Mouse (Mus musculus) bone marrow macrophage, adult 2 months (primary cell): Measurements from ENCODE around the gene Ndrg2. TPM values are rescaled to one million over a fixed set of nuclear protein-coding genes. Genes with fewer than 3 reads are reported as not detected.
"Not testable (repeated sequence)": the region's sequence is repeated elsewhere in the genome, so short reads cannot be mapped to it uniquely, and the experiment has no call there.

Experiments used
- H3K27ac ChIP-seq: 2 replicates; pipeline ENCODE4 v1.5.1; 2012; ENCODE audit warnings: low read depth, low read length; ENCODE audit not compliant: insufficient read depth
- H3K4me1 ChIP-seq: 2 replicates; pipeline ENCODE4 v1.6.1; 2012; ENCODE audit warnings: low read length; ENCODE audit not compliant: control insufficient read depth, insufficient read depth
- H3K4me3 ChIP-seq: 2 replicates; pipeline ENCODE4 v1.5.1; 2012; ENCODE audit warnings: mild to moderate bottlenecking, low read length, moderate library complexity; ENCODE audit not compliant: insufficient read depth
- CTCF ChIP-seq: IDR thresholded peaks from 2 replicates; pipeline ENCODE4 v1.5.1; 2012; ENCODE audit warnings: low read depth, mild to moderate bottlenecking, low read length, moderate library complexity
- POLR2A ChIP-seq: IDR thresholded peaks from 2 replicates; pipeline ENCODE4 v1.6.1; 2012; ENCODE audit warnings: mild to moderate bottlenecking, low read depth, low read length, borderline replicate concordance
- polyA plus RNA-seq: library from polyadenylated mRNA; stranded (reverse); fragments of >200 nt; gene quantifications from 2 replicates; pipeline ENCODE4 v1.2.4, GENCODE M21; 2012; ENCODE audit not compliant: missing spikeins, insufficient read depth, insufficient read length

The Ndrg2 gene
- polyA plus RNA-seq, 1 experiment, result 2.5 TPM

GRCm38 (mm10) chr14:51871741-51872140 lies 42.2 kb downstream of the Ndrg2 start:
- Histone ChIP-seq H3K4me1 (0 out of 2 replicates have a peak, but pooled peaks cover 2% of the 10 kb centered on the region), H3K4me3 (no peak overlapping the region), H3K27ac (no peak overlapping the region)
- TF ChIP-seq CTCF (no peak), POLR2A (no peak)

GRCm38 (mm10) chr14:51870756-51871155 lies 43.2 kb downstream of the Ndrg2 start:
- H3K27ac ChIP-seq, result no peak overlapping the region
- TF ChIP-seq POLR2A (no peak), CTCF (no peak)
- H3K4me1 ChIP-seq, result 0 out of 2 replicates have a peak, but pooled peaks cover 2% of the 10 kb centered on the region
- no peak overlapping the region for H3K4me3 ChIP-seq

GRCm38 (mm10) chr14:51863603-51864002 lies 50.4 kb downstream of the Ndrg2 start:
- not testable (repeated sequence) for H3K4me3 ChIP-seq, H3K27ac ChIP-seq, H3K4me1 ChIP-seq

- H3K4me1 ChIP-seq, H3K27ac ChIP-seq: not testable (repeated sequence)
These were observed 58.7 kb downstream of the Ndrg2 start for GRCm38 (mm10) chr14:51855280-51855679.

More at GRCm38 (mm10) chr14:51855280-51855679, 58.7 kb downstream of the Ndrg2 start:
- H3K4me3 ChIP-seq, result not testable (repeated sequence)

Other genes with a start within 250 kb of the Ndrg2 start
- gene Gm17079, start 218.7 kb downstream of the Ndrg2 start, polyA plus RNA-seq, result not detected in 2 replicates
- not detected in 2 replicates for gene Gm5800, start 197.0 kb downstream of the Ndrg2 start, polyA plus RNA-seq
- gene Ang4, start 140.6 kb downstream of the Ndrg2 start, polyA plus RNA-seq, result not detected in 2 replicates
- gene AY358078, start 114.1 kb downstream of the Ndrg2 start, polyA plus RNA-seq, result not detected in 2 replicates
- not detected in 2 replicates for gene Ear6, start 60.5 kb downstream of the Ndrg2 start, polyA plus RNA-seq
- gene Mettl17, start 29.3 kb downstream of the Ndrg2 start, polyA plus RNA-seq, result 18.6 and 19.4 TPM in 2 replicates
- gene Slc39a2, start 21.3 kb downstream of the Ndrg2 start, polyA plus RNA-seq, result 0.44 and 1.2 TPM in 2 replicates
- gene Tppp2, start 4.3 kb upstream of the Ndrg2 start, polyA plus RNA-seq, result not detected in 2 replicates
- not detected in 2 replicates for gene Rnase13, start 8.6 kb upstream of the Ndrg2 start, polyA plus RNA-seq
- gene Arhgef40, start 70.6 kb upstream of the Ndrg2 start, polyA plus RNA-seq, result 4.3 and 5.8 TPM in 2 replicates
- gene Tmem253, start 101.5 kb upstream of the Ndrg2 start, polyA plus RNA-seq, result not detected in 2 replicates
- 31.2 and 43.5 TPM in 2 replicates for gene Zfp219, start 106.6 kb upstream of the Ndrg2 start, polyA plus RNA-seq
- not detected in 2 replicates for gene Olfr221, start 128.3 kb upstream of the Ndrg2 start, polyA plus RNA-seq
- gene Hnrnpc, start 189.9 kb upstream of the Ndrg2 start, polyA plus RNA-seq, result 237 and 270 TPM in 2 replicates
- 1.7 and 3.4 TPM in 2 replicates for gene Rpgrip1, start 196.5 kb upstream of the Ndrg2 start, polyA plus RNA-seq